Mouse (Mus musculus): ENCODE results near the gene Sf3b6.

The Sf3b6 gene

DNA sequence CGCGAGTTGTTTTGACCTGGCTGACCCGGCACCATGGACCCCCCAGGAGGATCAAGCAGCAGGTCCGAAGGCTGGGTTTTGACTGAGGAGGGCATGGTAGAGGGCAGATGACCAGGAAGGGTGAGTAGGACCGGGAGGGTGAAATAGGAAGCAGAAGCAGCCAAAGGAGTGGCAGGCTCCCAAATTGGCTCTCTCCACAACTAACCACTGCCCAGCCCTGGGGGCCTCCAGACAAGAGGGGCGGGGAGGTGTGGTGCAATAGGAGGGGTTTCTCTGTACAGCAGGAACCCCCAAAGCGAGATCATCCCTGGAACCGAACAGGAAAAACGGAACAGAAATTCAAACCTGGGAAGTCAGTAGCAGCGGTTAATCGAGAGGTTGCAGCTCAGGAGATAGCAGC, 23.4 kb downstream of the Sf3b6 start:
- no peak for DNase-seq (ENCODE audit: low read depth, low spot score)

DNA sequence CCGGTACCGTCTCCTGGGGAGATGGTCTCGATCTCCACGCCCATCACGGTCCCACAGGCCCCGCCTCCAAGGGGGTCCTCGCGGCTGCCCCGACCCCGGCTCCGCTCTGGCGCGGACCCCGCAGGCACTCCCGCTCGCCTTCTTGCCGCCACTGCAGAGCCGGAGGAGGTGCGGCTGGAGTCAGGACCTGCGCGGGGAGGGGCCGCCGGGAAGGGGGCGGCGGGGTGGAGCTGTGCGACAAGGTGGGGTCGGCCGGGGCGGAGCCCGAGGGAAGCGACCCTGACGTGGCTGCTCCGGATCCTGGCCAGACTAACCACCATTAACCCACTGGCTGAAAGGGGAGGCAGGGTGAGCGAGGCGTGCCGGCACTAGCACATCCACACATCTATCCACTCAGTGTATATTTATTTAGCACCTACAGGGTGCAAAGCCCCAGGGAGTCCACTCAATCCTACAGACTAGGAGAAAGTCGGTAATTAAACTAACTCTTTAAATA, 24.1 kb downstream of the Sf3b6 start, which contains the start of gene Fkbp1b:
Gene Fkbp1b, minus strand, starts transcription at position 200 of the 496 bp plus-strand sequence.
- peak; percentile 74 for DNase-seq (ENCODE audit: low read depth, low spot score)

DNA sequence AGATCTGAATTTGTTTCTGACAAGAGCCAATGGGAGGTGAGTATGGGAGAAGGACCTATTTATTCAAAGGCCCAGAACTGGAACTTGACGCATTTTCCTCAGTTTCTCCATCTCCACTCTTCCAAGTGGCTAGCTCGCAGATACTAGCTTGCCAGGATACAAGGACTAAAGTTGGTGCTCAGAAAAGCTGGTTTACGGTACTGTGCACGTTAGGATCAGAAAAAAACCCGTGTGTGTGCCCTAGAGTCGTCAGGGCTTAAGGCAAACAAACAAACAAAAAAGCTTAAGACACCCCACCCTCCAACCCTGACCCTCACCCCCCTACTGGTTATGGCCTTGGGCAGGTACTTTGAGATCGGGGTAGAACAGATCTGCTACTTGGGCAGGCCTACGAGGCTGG, 25.1 kb downstream of the Sf3b6 start:
- no peak for DNase-seq (ENCODE audit: low read depth, low spot score)

DNA sequence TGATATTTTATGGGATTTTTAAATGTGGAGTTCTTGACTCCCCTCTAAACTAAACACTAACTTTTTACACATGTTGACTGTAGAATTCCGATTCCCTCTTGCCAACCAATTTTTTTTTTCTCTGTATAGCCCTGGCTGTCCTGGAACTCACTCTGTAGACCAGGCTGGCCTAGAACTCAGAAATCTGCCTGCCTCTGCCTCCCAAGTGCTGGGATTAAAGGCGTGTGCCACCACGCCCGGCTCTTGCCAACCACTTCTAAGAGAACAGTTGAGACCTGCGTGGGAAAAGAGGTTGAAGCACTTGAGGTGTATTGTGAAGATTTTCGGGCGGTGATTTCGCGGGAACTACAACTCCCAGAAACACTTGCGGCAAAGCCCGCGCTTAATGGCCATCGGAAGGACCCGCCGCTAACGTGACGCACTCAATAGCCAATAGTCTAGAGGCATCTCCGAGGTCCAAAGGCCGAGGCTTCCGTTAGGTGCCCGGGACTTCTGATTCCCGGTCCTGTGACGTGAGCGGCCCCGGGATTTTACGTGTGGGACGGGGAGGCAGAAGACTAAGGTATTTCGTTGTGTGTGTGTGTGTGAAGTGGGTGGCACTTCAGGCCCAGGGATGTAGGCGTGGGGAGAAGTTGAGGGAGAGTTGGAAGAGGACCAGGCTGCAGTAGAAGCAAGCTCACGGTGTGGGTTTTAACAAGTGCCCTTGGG, 25.7 kb downstream of the Sf3b6 start, which contains the start of gene Wdcp:
Gene Wdcp, plus strand, starts transcription at position 414 of the 708 bp plus-strand sequence.
- peak; percentile 94 for DNase-seq (ENCODE audit: low read depth, low spot score)

DNA sequence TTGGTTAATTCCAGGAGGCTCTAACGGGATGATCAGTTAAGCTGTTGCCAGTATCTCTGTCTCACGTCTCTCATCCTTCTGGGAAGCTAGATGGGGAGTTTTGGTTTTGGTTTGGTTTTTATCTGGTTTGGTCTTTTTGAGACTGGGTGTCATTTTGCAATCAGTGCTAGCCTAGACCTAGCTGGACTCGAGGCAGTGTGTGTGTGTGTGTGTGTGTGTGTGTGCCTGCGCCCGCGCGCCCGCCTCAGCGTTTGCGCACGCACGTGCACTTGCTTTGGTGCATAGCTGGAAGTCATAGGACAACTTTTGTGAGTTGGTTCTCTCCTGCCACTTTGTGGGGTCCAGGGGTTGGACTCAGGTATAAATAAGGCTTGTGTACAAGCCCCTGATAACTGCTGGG, 26.4 kb downstream of the Sf3b6 start:
- DNase-seq (ENCODE audit: low read depth, low spot score) = peak; percentile 44

DNA sequence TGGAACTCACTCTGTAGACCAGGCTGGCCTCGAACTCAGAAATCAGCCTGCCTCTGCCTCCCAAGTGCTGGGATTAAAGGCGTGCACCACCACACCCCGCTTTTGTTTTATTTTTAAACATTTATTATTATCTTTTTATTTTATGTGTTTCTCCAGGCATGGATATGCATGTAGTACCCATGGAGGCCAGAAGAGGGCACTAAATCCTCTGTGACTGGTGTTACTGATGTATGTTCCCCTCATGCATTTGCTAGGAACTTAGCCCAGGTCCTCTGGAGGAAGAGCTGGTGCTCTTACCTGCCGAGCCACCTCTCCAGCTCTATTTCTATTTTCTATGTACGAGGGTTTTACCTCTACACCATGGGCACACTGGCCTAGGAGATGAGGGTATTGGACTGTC, 38.8 kb downstream of the Sf3b6 start:
- DNase-seq (ENCODE audit: low read depth, low spot score) = peak; percentile 76

DNA sequence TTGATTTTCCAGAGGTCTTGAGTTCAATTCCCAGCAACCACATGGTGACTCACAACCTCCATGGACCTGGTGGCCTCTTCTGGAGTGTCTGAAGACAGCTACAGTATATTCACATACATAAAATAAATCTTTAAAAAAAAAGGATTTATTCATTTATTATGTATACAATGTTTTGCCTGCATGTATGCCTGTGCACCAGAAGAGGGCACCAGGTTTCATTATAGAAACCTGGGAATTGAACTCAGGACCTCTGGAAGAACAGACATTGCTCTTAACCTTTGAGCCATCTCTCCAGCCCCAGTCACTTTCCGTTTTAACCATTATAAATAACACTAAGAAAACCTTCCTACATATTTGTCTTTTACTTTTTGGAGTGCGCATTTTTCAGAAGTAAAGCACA, 39.5 kb downstream of the Sf3b6 start:
- no peak for DNase-seq (ENCODE audit: low read depth, low spot score)

DNA sequence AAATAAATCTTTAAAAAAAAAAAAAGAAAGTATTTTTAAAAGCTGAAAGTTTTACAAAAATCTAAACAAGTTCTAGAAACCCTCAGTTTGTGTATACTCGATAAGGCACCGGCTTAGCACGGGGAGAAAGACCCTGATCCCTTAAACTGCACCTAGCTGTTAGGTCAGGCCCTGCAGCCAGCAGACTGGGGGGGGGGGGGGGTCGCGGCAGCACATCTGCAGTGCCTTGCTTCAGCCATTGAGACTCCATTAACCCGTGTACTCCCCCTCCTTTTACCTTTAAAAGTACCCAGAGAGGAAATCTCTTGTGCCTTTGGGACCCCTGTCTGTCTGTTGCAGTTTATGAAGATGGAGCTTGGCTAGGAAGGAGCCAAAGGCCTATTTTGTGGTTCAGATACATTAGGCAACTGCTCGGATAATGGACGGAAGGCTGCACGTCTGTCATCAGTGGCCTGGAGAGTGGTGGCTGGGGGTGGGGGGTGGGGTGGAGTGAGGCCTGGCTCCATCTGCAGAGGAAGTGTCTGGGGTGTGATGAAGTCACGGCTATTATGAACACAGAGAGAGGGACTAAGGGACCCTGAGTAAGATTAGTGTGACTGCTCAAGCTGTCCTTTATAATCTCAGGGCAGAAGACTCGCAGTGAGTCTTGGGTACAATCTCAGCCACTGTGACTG, 42.0 kb downstream of the Sf3b6 start:
- DNase-seq (ENCODE audit: low read depth, low spot score) = no peak

DNA sequence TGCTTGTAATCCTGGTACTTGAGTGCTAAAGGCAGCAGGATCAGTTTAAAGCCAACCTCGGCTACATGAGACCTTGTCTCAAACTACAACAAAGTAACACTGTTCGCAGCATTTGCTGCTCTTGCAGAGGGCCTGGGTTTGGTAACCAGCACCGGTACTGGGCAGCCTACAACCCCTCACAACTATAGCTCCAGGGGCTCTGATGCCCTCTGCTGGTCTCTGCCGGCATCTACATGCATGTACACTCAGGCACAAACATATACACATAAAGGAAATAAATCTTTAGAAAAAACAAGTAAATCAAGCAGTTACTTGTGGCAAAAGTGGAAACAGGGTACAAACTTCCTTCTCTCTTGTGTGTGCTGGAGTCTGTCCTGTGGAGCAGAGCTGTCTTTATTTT, 45.3 kb downstream of the Sf3b6 start:
- peak; percentile 67 for DNase-seq (ENCODE audit: low read depth, low spot score)

DNA sequence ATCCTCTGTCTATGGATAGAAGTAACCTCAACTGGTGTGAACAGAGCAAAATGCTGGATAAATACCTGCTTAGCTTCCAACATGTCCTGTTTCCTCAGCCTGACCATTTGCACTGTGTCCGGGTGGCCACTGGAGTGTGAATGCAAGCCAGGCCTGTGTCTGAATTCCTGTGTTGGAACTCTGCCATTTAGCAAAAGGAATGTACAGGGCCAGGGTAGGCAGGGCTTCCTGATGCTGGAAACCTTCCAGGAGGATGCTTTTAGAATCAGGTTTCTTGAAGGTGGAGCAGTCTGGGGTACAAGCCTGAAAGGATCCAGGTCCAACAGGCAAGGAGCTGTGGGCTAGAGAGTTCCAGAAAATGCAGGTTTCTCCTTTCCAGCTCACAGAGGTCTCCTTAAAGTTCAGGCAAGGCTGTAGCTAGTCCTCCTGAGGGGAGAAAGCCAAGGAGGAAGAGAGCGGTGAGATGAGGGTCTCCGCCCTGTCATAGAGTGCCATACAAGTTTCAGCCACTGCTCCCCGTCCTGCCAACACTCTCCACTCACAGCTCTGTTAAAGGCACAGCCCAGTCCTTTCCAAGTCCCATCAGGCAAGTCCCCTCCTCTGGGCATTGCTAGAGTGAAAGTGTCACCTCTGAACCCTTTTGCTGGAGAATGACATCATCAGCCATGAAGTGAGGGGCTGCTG, 46.5 kb downstream of the Sf3b6 start:
- no peak for DNase-seq (ENCODE audit: low read depth, low spot score)

DNA sequence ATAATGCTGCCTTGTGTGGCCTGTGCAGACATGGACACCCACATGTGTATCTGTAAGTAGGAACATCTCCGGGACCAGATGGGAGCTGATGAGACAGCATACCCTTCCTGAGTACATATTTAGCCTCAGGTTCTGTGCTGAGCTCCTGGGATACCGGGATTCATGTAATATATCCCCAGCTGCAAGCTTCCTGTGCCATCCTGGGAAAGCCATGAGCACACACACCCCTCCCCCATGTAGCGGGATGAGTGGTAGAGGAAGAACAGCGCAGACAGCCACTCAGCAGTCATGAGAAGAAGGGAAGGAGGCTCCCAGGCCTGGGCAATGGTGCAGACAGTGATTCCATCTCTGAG, 47.0 kb downstream of the Sf3b6 start:
- DNase-seq (ENCODE audit: low read depth, low spot score) = no peak

DNA sequence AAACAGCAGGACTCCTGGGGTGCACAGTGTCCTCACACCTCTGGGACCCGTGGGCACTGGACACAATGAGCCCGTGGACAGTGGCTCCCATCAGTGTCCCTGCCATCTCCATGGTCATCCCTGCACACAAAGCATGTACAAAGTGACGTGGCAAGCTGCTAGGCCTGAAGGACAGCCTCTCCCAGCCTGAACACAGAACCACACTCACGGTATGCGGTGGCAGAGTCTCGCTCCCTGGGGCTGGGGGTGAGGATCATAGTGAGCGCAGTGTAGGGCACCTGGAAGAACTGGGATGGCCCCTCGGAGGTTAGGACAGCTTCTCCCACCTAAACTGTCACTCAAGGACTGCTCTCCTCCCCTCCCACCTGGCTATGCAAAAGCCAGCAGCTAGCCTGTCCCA, 51.6 kb downstream of the Sf3b6 start:
- DNase-seq (ENCODE audit: low read depth, low spot score) = no peak

DNA sequence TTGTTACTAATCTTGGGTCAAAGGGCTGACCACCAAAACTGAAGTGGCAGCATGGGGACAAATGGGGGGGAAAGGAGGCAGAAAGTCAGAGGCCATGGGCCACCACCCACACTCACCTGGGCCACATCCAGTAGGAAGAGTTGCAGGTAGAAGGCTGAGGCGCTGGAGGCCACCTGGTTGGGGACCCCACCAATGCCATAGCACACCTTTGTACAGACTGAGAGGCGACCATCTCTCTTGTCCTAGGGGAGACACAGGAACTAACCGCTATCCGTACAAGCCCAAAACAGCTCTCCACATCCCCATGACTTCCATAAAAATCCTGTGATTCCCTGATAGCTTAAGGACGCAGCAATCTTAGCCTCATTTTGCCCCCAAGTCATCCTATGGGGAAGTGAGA, 53.9 kb downstream of the Sf3b6 start:
- DNase-seq (ENCODE audit: low read depth, low spot score) = no peak

DNA sequence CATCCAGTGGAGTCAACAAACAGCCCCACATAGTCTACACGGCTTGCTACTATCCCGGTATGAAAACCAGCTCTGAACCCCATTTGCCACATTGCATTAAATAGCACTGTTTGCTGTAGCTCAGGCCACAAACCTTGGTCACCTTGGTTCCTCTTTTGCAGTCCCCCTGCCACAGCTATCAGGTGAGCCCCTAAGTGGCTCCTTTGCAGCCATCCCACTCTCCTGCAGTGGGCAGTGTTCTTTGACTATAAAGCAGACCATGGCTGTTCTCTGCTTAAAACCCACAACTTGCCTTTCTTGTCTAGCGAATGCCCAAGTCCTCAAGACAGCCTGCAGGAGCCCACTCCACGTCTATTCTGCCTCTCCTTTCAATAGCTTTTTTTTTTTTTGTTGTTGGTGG, 54.9 kb downstream of the Sf3b6 start:
- DNase-seq (ENCODE audit: low read depth, low spot score) = no peak

DNA sequence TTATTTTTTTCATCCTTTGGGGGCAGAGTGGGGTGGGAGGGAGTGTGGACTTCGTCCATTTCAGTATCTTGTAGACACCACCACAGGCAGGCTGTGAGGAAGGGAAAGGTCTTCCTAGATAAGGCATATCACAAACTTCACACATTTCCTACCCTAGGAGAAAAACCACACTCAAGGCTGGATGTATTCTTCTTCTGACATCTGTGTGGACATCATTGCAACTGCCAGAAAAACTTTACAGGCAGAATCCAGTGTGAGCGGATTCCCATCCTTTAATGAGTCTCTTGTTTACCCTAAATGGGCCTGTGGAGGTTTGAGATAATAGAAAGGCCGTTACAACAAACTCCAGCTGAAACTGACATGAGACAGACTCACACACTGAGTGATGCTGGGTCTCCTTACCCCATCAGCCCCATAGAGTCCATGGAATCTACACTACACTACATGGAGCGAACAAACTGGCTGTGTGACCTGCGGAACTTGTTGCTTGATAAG, 55.7 kb downstream of the Sf3b6 start:
- DNase-seq (ENCODE audit: low read depth, low spot score) = no peak

DNA sequence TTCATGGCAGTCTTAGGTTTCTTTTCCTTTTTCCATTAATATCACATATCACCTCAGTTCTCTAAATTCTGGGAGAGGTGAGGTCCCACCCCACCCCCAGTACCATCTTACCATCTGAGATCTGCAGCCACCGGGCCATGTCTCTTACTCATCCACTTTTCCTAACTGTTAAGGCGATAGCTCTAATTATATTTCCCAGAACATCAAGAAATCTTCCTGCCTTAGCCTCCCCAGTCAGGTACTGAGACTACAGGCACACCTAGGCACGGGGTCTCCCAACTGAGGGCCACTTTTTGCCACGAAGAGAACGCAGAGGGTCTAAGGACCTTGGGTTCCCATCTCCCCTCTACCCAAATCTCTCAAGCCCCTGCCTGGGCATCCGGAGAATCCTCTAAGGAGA, 56.2 kb downstream of the Sf3b6 start:
- DNase-seq (ENCODE audit: low read depth, low spot score) = no peak

DNA sequence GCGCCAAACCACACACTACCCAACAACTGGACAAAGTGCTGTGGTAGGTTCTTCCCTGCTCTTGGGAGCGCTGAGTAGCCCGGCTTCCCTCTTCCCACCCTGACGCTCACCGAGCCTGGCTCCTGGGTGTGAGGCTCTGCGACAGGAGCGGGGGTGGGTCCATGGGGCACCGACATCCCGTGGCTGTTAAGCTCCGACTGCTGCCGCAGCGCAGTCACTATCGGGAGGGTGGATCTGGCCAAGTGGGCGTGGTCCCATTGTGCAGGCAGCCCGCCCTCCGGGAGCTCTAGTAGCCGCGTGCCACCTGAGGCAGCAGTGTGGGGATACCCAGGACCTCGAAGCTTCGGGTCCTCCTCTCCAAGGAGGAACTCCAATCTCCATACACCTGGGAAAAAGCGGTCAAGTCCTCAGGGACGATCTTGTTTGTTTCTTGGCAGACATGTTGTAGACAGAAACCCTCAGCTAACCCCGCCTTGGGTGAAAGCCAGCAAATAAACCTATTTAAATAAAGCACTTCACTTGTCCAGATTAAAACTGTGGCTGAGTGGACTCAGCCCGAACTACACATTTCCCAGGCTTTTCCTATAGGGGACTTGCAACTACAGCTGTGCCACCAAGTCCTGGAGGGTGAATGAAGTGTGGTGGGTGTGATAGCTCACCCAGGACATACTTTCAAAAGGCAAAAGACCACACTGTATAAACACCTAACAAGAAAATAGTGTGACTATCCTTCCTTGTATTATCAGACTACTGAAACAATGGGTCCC, 57.0 kb downstream of the Sf3b6 start, which contains the start of gene Mfsd2b:
Gene Mfsd2b, minus strand, starts transcription at position 199 of the 767 bp plus-strand sequence.
- DNase-seq (ENCODE audit: low read depth, low spot score) = peak; percentile 83

DNA sequence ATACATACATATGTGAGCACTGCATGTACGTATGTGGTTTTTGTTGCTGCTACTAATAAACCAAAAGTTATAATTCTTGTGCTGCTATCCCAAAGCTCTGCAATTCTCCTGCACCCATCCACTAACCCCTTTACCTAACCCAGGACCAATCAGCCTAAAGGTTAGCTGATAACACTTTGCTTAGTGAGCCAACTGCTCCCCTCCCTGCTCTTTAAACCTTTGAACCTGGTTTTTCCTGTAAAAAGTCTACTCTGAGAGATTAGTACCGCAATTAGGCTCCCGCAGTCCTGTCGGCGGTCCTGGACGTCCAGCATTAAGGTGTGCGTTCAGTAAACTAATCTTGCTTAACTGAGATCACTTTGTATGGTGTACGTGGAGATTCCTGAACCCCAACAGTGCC, 58.3 kb downstream of the Sf3b6 start:
- no peak for DNase-seq (ENCODE audit: low read depth, low spot score)
